Mouse (Mus musculus): ENCODE results near the gene Trio.

Gene Trio

DNA sequence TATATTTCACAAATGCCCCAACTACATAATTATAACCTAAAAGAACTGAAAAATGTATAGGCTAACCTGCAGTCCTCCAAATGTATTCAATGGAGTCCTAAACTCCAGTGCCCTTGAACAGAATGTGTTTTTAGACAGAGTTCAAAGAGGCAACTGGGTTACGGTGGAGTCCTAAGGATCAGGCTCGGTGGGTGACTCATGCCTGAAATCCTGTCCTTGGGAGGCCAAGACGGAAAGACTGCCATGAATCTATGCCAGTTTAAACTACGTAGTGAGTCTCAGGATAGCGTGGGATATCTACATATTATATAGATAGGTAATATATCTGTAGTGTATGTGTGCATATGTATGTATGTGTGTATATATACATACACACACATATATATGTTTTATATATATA is 234.5 kb downstream of the Trio start:
- CTCF ChIA-PET: no interaction called here

DNA sequence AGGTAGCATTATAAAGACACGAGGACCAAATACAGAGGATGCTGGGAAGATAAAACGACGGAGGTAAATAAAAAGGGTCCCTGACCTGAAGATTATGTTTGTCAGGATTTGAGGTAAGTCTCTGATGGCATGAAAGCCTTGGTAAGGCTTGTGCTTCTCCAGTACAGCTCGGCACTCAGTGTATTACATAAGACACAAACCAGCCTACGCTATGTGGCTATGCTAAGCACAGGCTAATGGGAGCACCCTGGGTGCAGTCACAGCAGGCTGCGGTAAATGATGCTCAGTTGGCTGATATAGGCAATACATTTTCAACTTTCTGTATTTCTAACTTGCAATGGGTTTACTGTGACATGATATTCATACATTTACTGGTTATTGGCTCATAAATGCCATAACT is 234.9 kb downstream of the Trio start:
- POLR2A ChIA-PET: no interaction called here
- CTCF ChIA-PET: no interaction called here

More for the DNA sequence above, 234.5 kb downstream of the Trio start:
- POLR2A ChIA-PET: no interaction called here

- ChIA-PET CTCF (no interaction called here), POLR2A (no interaction called here)
These were observed 236.3 kb downstream of the Trio start for GRCm38 (mm10) chr15:27789325-27789724.

- ChIA-PET POLR2A (interaction anchor here (0.6 to 2.4 kb wide), 4 partner anchors 13 to 822 kb away, joined by 3 to 7 read pairs (median 4); no protein-coding TSS in a partner anchor), CTCF (interaction anchor here in 1 of 4 experiments (0.5 to 0.8 kb wide), 2 partner anchors 10 to 462 kb away, joined by 3 read pairs; no protein-coding TSS in a partner anchor)
These were observed 237.4 kb downstream of the Trio start for GRCm38 (mm10) chr15:27788122-27788759.

- CTCF ChIA-PET: interaction anchor here in 1 of 4 experiments (0.8 kb wide), 1 partner anchor 461 kb away, joined by 3 read pairs; no protein-coding TSS in a partner anchor
- POLR2A ChIA-PET: interaction anchor here in 2 of 4 experiments (0.6 to 2.4 kb wide), 2 partner anchors 19 to 140 kb away, joined by 3 to 7 read pairs; no protein-coding TSS in a partner anchor
These were observed 238.5 kb downstream of the Trio start for GRCm38 (mm10) chr15:27787151-27787550.

- ChIA-PET POLR2A (interaction anchor here in 1 of 4 experiments (2.4 kb wide), 1 partner anchor 20 kb away, joined by 7 read pairs; no protein-coding TSS in a partner anchor), CTCF (no interaction called here)
These were observed 239.2 kb downstream of the Trio start for GRCm38 (mm10) chr15:27786418-27786817.

GRCm38 (mm10) chr15:27785280-27786001 is 240.2 kb downstream of the Trio start:
- ChIA-PET CTCF (no interaction called here), POLR2A (interaction anchor here in 2 of 4 experiments (0.6 to 1.3 kb wide), 2 partner anchors 11 to 554 kb away, joined by 3 to 5 read pairs; no protein-coding TSS in a partner anchor)

DNA sequence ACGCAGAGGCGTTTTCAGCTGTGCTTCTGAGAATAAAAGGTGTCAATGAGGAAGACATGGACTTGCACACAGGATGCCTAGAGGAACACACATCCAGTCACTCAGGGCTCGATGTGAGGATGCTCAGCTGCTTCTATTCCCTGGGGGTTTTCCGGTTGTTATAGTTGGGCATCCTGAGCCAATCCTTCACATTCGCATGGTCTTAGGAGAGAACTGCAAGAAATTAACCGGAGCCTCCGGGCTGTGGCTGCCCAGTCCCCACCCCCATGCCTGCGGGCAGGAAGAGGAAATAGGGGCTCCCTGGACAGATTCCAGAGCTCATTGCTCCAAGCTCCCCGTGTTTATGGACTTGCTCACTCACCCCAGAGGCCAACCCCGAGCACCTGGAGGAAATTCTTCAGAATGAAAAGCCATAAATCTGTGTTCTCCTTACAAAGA is 241.5 kb downstream of the Trio start:
- CTCF ChIA-PET: interaction anchor here in 1 of 4 experiments (0.6 kb wide), 1 partner anchor 22 kb away, joined by 3 read pairs; no protein-coding TSS in a partner anchor

DNA sequence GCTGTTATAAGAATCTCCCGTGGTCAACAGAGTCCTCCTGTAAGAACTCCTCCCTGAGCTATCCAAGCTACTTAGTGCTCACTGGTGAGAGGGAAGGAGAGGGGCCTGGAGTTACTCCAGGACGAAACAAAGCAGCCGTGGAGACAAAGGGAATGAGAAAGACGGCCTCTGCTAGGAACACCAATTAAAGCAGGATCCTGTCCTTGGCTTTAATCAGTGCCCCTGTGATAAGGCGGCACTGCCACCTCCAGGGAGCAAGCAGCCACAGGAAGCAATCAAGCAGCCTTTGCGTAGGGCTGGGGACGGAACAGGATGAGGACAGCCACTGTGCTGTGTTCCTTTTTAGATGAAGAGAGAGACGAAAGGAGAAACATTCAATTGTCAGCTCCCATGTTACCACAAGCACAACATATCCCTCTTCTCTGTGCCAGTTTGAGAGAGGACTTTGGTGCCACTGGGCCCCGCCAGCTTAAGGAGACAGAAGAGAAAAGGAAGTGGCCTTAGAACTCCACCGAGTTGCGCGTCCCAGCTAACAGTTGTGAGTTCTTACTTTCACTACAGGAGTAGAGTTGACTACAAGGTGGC is 242.0 kb downstream of the Trio start:
- POLR2A ChIA-PET: interaction anchor here in 2 of 4 experiments (1.0 to 1.4 kb wide), 3 partner anchors 11 to 17 kb away, joined by 3 read pairs; no protein-coding TSS in a partner anchor
- CTCF ChIA-PET: no interaction called here

More for the DNA sequence above, 241.5 kb downstream of the Trio start:
- POLR2A ChIA-PET: interaction anchor here in 2 of 4 experiments (1.0 to 1.4 kb wide), 3 partner anchors 12 to 17 kb away, joined by 3 read pairs; no protein-coding TSS in a partner anchor

GRCm38 (mm10) chr15:27783092-27783491 is 242.6 kb downstream of the Trio start:
- ChIA-PET CTCF (interaction anchor here in 1 of 4 experiments (0.7 kb wide), 1 partner anchor 122 kb away, joined by 4 read pairs; no protein-coding TSS in a partner anchor), POLR2A (interaction anchor here in 1 of 4 experiments (0.7 kb wide), 1 partner anchor 54 kb away, joined by 3 read pairs; no protein-coding TSS in a partner anchor)

DNA sequence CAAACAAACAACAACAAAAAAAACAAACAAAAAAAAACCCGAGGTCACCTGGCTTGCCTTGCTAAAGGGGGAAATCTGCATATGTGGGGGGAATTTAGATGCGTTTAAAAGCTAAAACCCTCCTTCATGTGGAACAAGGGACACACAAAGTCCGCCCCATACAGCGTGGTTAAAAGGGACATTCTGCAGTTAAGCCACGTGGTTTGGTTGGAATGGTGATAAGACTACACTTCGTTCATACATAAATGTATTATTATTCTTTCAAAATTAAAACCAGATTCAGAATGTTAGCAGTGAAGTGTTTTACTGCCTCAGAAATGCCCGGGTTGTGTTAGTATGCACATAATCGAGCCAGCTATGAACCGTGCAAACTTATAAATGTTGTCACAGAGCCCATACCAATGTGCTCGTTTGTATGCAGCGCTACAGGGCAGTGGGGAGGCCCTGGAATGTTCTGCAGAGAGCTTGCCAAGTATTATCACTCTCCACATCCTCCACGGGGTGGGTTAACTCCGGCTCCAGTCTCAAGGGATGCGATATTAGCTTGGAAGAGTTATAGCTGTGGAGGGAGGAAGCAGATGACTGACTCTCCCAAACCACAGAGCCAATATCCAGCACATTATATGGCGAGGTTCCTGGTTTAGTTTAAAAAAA is 243.1 kb downstream of the Trio start:
- POLR2A ChIA-PET: interaction anchor here in 1 of 4 experiments (0.7 kb wide), 1 partner anchor 53 kb away, joined by 3 read pairs; no protein-coding TSS in a partner anchor

GRCm38 (mm10) chr15:27779827-27780226 is 245.8 kb downstream of the Trio start:
- ChIA-PET CTCF (no interaction called here), POLR2A (no interaction called here)

More for the DNA sequence above, 243.1 kb downstream of the Trio start:
- CTCF ChIA-PET: interaction anchor here in 2 of 4 experiments (0.7 to 1.2 kb wide), 3 partner anchors 41 to 123 kb away, joined by 3 to 4 read pairs (median 4); no protein-coding TSS in a partner anchor

GRCm38 (mm10) chr15:27779398-27779797 is 246.2 kb downstream of the Trio start:
- POLR2A ChIA-PET: no interaction called here
- CTCF ChIA-PET: no interaction called here

GRCm38 (mm10) chr15:27778256-27778655 is 247.4 kb downstream of the Trio start:
- POLR2A ChIA-PET: no interaction called here

DNA sequence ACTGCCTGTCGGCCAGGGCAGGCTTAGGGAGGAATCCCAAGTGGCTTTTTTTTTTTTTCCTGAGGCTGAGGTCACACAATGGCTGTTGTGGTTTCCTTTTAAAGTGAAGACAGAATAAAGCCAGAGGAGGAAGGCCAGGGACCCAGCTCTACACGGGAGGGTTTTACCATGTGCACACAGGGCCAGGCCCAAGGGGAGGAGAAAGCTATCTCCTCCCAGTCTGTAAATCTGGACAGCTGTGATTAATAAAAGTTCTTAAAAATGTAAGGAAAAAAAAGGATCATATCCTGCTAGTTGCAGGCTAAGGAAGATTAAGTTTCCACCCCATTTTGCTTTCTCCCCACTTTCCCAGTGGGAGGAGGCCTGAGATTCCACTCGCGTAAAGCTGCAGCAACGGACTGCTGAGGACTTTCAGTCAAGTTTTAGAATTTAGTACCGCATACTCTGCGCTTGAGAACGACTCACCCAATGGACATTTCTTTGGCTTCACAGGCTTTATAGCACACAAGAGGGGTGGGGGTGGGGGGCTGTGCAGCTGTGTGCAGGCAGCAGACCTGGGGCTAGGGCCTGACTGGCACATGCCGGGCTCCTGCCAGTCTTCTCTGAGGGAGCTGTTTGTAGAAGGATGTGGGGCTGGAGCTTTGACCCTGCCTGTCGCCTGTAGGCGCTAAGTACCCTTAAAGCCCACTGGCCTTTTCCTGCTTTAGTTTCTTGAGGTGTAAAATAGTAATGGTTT is 248.0 kb downstream of the Trio start:
- ChIA-PET CTCF (no interaction called here), POLR2A (no interaction called here)

More at GRCm38 (mm10) chr15:27778256-27778655, 247.4 kb downstream of the Trio start:
- CTCF ChIA-PET: interaction anchor here in 2 of 4 experiments (0.7 kb wide), 2 partner anchors 10 to 24 kb away, joined by 3 read pairs; no protein-coding TSS in a partner anchor

GRCm38 (mm10) chr15:27774481-27774880 is 251.2 kb downstream of the Trio start:
- ChIA-PET CTCF (interaction anchor here in 1 of 4 experiments (0.5 kb wide), 1 partner anchor 21 kb away, joined by 3 read pairs; no protein-coding TSS in a partner anchor), POLR2A (no interaction called here)

DNA sequence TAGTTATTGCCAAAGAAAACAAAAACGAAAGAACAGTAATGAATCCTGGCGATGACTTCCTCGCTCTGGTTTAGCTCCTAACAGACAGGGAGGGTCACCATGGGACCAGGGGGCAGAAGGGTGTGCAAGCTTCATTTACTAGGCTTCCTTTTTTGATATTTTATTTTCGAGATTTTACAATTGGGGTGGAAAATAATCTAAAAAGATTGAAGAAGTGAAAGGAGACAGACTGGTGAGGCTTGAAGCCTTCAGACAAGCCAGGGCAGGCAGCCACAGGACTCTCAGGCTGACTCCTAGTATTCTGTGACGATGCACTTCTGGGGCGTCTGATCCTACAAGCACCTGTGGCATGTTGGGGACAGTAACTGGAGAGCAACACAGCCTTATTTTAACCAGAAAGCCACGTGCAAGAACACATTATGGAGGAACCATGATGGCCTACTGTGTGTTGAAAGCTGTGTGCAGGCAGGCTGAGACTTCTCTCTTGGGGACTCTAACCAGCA is 253.5 kb downstream of the Trio start:
- CTCF ChIA-PET: interaction anchor here in 2 of 4 experiments (0.7 to 1.9 kb wide), 3 partner anchors 51 to 113 kb away, joined by 3 to 6 read pairs (median 4); no protein-coding TSS in a partner anchor
- POLR2A ChIA-PET: interaction anchor here in 1 of 4 experiments (1.0 kb wide), 1 partner anchor 12 kb away, joined by 3 read pairs; no protein-coding TSS in a partner anchor

DNA sequence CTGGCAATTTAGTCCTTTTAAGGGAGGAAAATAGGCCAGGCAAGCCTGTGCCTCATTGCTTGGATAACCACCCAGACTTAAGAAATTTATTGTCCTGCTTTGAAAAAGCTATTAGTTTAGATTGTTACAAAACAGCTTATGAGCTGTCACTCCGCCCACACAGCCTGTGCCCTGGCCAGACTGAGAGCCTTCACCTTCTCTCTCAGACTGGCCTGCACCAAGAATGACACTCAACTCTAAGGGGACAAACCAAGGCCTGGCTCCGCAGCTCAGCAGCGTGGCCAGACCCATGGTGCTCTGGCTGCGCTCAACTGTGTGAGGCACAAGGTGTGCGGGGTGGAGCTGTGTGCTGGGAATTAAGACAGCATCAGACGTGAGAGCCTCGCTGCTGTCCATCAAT is 254.1 kb downstream of the Trio start:
- POLR2A ChIA-PET: no interaction called here
- CTCF ChIA-PET: interaction anchor here in 2 of 4 experiments (1.2 to 1.9 kb wide), 2 partner anchors 52 to 112 kb away, joined by 4 to 6 read pairs; no protein-coding TSS in a partner anchor
